Mouse (Mus musculus) myocyte (in vitro differentiated cells): Measurements from ENCODE around the gene Pigp.

Experiments used
- E2F4 ChIP-seq: IDR thresholded peaks from one replicate; pipeline ENCODE4 v1.6.1; 2011; ENCODE audit warnings: mild to moderate bottlenecking, control low read depth, moderate library complexity; ENCODE audit not compliant: insufficient read depth
- MAX ChIP-seq: IDR thresholded peaks from one replicate; pipeline ENCODE4 v1.6.1; 2011; ENCODE audit warnings: low read depth, mild to moderate bottlenecking, control low read depth
- MYOG ChIP-seq, 3 experiments: IDR thresholded peaks; one replicate each; pipeline ENCODE4 v1.6.1; 2011; ENCODE audit warnings: control low read depth in 2 of 3, low read depth in 2 of 3, mild to moderate bottlenecking in 2 of 3; ENCODE audit not compliant: insufficient read length in 2 of 3, control insufficient read depth in 1 of 3, insufficient read depth in 1 of 3
- POLR2A ChIP-seq: IDR thresholded peaks from one replicate; pipeline ENCODE4 v1.6.1; 2011; ENCODE audit warnings: low read depth, mild to moderate bottlenecking, control low read depth, moderate library complexity; ENCODE audit not compliant: insufficient read length
- REST ChIP-seq: IDR thresholded peaks from one replicate; pipeline ENCODE4 v1.6.1; 2011; ENCODE audit warnings: mild to moderate bottlenecking, control low read depth, moderate library complexity; ENCODE audit not compliant: insufficient read depth, insufficient read length
- USF1 ChIP-seq: IDR thresholded peaks from one replicate; pipeline ENCODE4 v1.6.1; 2011; ENCODE audit warnings: low read depth, mild to moderate bottlenecking, control low read depth, moderate library complexity

DNA sequence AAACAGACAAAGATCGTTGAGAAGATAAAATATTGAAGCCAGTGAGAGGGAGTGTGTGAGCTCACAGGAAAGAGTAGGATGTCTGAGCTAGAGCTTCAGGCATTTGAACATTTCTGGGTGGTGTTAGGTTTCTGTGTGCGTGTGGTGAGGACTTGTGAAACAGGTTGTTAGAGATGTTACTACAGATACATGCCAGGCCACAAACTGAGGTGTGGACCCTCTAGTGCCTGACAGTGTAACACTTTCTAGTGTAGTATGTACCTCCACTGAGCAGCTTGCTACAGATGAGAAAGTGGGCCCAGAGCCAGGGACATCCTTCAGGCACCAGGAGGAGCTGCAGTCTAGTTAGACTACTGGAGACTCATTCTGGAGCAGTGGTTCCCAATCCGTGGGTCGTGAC is 30.5 kb upstream of the Pigp start:
- TF ChIP-seq POLR2A (no peak), REST (no peak), MYOG (IDR thresholded peaks at IDR 0.05; ENCODE audit: control insufficient read depth in 1 of 3, insufficient read depth in 1 of 3, insufficient read length in 2 of 3, low read depth in 2 of 3) (no peak), MAX (no peak), USF1 (no peak), E2F4 (no peak)
